Mouse (Mus musculus) heart, adult 11 months (tissue): ENCODE measurements at regions not wholly inside any gene's neighbourhood (a gene's known extent, or its start where the extent isn't known, plus 50 kb on each side); places are given as distances from the start of the nearest gene placed in this dataset.

Source experiments
- DNase-seq: peaks from one replicate; pipeline ENCODE4 v3.0.0; 2022

DNA sequence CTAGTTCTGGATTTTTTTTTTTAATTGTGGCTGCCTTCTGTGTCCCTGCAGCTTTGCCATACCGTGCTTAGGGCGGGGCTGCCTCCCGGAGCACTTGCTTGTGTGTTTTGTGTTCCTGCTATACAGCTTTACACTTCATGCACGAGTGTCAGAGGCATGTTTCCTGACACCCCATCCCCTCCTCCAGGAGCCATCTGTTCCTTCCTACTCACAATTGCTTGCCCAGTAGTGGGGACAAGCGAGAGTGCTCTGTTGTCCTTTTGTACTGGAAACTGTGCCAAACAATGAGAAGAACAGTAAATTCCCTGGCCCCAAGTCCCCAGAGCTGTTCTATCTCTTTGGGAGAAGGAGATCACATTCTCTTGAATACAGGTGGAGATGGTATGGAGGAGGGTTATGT, 53.5 kb downstream of the Csf2 start:
- DNase-seq: peak; percentile 74

DNA sequence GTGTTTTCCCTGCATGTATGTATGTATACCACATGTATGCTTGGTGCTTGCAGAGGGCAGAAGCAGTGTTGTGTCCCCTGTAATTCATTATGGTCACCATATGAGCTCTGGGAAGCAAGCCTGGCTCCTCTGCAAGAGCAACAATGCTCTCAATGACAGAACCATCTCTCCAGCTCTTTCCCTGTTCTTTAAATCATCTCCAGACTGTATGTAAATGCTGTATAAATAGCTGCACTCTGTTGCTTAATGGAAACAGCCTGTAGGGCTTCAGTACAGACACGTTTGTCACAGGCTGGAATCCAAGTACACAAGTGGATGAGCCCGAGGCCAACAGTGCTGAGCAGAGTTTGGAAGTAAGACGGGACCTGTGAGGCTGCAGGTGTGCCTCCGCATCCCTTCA, 54.7 kb downstream of the Csf2 start:
- DNase-seq: peak; percentile 51

DNA sequence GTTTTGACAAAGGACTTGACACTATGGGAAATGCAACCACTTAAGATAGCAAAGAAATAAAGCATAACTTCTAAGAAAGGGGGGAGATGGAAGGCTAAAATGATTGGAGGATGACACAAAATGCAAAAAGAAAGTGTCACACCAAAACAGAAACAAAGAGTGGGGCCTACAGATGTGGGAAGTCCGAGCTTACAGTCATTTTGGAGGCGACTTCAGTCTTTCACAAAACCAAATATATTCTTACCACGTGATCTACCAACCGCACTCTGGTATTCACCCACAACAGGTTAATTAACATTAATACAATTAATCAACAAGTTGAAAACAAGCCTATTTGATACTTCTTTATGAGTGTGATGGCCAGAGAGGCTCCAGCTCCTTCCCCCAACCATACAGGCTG, 57.2 kb downstream of the Csf2 start:
- DNase-seq: no peak

DNA sequence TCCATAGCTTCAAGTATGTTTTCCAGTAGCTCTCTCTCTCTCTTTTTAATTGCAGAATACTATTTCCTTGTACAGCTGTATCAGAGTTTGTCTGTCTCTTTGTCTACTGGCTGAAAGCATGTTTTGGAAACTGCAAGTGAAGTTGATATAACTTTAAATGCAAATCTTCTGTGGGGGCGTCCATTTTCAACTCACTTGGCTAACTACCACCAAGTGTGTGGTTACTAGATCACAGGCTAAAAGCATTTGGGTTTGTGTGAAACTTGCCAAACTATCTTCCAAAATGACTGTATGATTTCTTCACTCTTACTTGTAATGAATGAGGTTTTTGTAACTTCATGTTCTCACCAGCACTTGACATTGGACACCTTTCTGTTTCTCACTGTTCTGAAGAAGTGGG, 61.6 kb downstream of the Csf2 start:
- DNase-seq: no peak

DNA sequence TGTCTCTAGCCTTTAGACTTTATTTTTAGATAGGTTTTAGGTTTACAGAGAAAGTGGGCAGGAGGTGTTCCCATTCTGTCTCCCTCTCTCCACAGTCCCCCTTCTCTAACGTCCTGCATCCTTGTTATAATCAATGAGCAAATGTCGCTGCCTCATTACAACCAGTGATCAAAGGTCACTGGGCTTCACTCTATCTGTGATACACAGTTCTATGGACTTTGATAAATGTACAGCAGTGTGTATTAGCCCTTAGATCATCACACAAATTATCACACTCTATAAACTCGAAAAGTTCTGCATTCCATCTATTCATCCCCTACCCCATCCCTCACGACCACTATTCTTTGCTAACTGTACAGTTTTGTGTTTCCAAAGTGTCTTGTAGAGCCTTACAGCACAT, 62.1 kb downstream of the Csf2 start:
- peak; percentile 55 for DNase-seq

DNA sequence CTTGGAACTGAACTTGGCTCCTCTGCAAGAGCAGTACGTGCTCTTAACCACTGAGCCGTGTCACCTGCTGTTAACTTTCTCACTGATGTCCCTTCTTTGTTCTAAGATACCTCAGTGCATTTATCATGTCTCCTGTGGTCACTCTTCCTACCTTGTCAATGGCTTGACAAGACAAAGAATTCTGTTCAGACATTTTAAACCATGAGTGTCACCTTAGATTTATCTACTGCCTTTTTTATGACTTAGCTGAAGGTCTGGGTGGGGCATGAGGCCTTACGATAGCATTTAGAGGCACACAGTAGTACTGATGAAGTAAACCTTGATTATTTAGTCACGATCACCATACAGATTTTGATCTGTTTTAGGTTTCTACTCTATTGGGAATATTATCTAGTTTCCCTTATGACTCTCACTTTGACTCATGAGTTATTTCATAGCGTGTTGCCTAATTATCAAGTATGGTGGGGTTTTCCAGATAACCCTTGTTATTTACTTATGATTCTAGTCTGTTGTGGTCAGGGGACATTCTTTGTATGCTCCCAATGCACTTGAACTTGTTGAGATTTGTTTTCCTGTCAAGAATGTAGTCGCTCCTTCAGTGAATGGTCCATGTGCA, 63.6 kb downstream of the Csf2 start:
- DNase-seq: no peak

DNA sequence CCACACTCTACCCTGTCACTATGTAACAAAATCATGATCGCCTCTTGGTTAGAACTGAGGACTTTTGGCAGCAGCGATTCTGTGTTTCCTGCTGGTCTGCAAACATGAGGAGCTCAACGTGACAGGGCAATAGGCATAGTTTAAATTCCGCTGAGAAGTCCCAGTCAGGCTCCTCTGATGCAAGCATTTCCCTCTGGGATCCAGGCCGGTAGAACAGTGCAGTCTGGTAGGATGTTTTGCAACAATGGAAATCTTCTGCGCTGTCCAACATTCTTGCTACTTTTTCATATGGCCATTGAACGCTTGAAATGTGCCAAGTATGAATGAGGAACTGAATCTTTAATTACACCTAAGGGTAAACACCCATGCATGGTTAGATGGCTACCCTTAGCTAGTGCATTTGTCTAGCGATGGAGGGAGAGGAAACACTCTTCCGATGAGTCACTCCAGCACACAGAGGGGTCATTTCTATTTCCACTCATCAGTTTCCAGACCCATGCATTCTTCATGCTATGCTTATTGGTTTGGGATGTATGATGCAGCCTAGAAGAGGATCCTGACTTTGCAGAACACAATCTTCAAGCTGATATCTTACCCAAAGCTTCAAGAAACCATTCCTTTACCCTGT, 67.7 kb downstream of the Csf2 start:
- peak; percentile 99 for DNase-seq
